In the genomic region with DNA sequence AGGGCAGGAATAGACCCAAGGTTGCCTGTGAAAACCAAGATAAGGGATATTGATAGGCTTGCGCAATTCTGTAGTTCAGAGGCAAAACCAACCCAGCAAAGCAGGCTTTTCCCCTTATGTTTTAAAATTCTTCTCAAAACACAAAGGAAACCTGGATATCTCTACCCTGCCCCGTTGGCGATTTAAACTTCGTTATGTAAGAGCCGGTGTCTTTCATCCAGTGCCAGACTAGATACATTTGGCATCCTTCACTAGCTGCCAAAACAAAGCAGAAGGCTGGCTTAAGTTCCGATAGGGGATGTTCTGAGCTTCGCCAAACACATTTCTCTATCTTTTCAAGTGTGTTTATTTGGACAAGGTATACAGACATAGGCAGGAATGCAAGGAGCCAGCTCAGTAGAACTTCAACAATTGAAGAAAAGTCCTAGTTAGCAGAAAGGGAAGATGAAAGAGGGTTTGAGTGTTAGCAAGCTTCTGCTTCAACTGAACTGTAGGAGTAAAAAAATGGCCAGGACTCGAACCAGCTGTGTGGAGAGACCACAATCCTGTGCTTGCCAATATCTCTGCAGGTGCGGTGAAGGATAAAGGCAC, we compare ENCODE assay signal across 8 mouse cellular contexts.
DNase-seq lines count a peak whose midpoint lies in the region; ATAC-seq lines count a peak whose summit lies in the region.

No protein-coding gene starts in this region.

- no peak overlapping the region for H3K9ac ChIP-seq in hindbrain, embryonic 16.5 days (ENCODE audit: low read depth, low read length)

- 63% methylated on average over 9 of the region's 9 CpGs for WGBS in hindbrain, embryonic 16.5 days

- DNase-seq in left cerebral cortex, postnatal 4 days: peak; percentile 34
- no peak for DNase-seq in left cerebral cortex, postnatal 10 days (ENCODE audit: extremely low spot score in 1 of 2, low spot score in 2 of 2)
- peak; percentile 40 to 65 for DNase-seq in cerebellum, postnatal 14 days
- peak; percentile 77 for DNase-seq in splenic B cell, adult 2 months (ENCODE audit: low read depth, low spot score)
- DNase-seq in c-Kit-positive CD71-positive TER-119-positive erythroid progenitor cells, embryonic 14.5 days (ENCODE audit: low spot score): no peak
- no peak for DNase-seq in left cerebral cortex, postnatal 14 days (ENCODE audit: low spot score in 2 of 2)

- no peak overlapping the region for H3K4me3 ChIP-seq in hindbrain, embryonic 16.5 days (ENCODE audit: low read length)

- H3K4me2 ChIP-seq in hindbrain, embryonic 16.5 days (ENCODE audit: low read length): no peak overlapping the region

- H3K4me1 ChIP-seq in hindbrain, embryonic 16.5 days (ENCODE audit: control insufficient read depth, insufficient read depth, low read depth, low read length): peaks cover 11% of the 10 kb centered on the region

- ATAC-seq in activated CD4-positive, CD25-positive, alpha-beta regulatory T cell, adult 4 months: peak; percentile 26
- no peak for ATAC-seq in hindbrain, embryonic 16.5 days

- H3K27me3 ChIP-seq in hindbrain, embryonic 16.5 days (replicated peaks; ENCODE audit: control insufficient read depth, insufficient read depth, low read length): no peaks in the 10 kb centered on the region
- H3K27me3 ChIP-seq in splenic B cell, adult 2 months (ENCODE audit: control insufficient read depth, insufficient read depth, low read length, poor library complexity, severe bottlenecking): no peaks in the 10 kb centered on the region

- no peaks in the 10 kb centered on the region for H3K9me3 ChIP-seq in hindbrain, embryonic 16.5 days (ENCODE audit: control insufficient read depth, low read length)

- no peaks in the 10 kb centered on the region for H3K36me3 ChIP-seq in hindbrain, embryonic 16.5 days (ENCODE audit: control insufficient read depth, insufficient read depth, low read length)
- H3K36me3 ChIP-seq in splenic B cell, adult 2 months (ENCODE audit: control insufficient read depth, insufficient read depth, low read length, poor library complexity, severe bottlenecking): peaks cover 4% of the 10 kb centered on the region; the same call in 1 of the 2 replicates

- intact Hi-C loops in left cerebral cortex, postnatal 4 days (cut with DNase I): no loop called here
- intact Hi-C loops in left cerebral cortex, postnatal 10 days (cut with DNase I): no loop called here
- intact Hi-C loops in left cerebral cortex, postnatal 14 days (cut with DNase I): no loop called here

- H3K27ac ChIP-seq in hindbrain, embryonic 16.5 days (ENCODE audit: low read depth, low read length): peak overlapping the region; percentile 39; the same call in 1 of the 2 replicates

Comparison
In these comparisons a context has a peak if more than half of its experiments do, and no peak if none do; other contexts are left out.
1. DNase-seq: peak in left cerebral cortex, postnatal 4 days (single experiment), cerebellum, postnatal 14 days (2 of 2) and splenic B cell, adult 2 months (single experiment); none in left cerebral cortex, postnatal 10 days (0 of 2), c-Kit-positive CD71-positive TER-119-positive erythroid progenitor cells, embryonic 14.5 days (single experiment) and left cerebral cortex, postnatal 14 days (0 of 2).